Comparison of ENCODE assay signal across 12 mouse cellular contexts in genomic region chr2:166335702-166336101, GRCm38 (mm10).
DNase-seq lines count a peak whose midpoint lies in the region; ATAC-seq and TF ChIP-seq lines count a peak whose summit lies in the region.
"Had no signal": no experiment of that assay in that cellular context is flagged by ENCODE, and none has a peak within 500 bp of the region (broad histone marks: within the 10 kb centered on the region; RNA-seq: fewer than 3 reads in every experiment).

No protein-coding gene starts in this region.

- H3K4me2 ChIP-seq in embryonic facial prominence, embryonic 11.5 days (ENCODE audit: low read depth, low read length), result no peak overlapping the region
- H3K4me2 ChIP-seq in embryonic facial prominence, embryonic 15.5 days (replicated peaks), result no peak overlapping the region
- H3K4me2 ChIP-seq in limb, embryonic 12.5 days, result no peak overlapping the region
- no peak overlapping the region for H3K4me2 ChIP-seq in liver, embryonic 12.5 days
- H3K4me2 ChIP-seq: hindbrain, embryonic 12.5 days; midbrain, embryonic 15.5 days had no signal

- no peak overlapping the region for H3K9ac ChIP-seq in embryonic facial prominence, embryonic 11.5 days (replicated peaks; ENCODE audit: low read length)
- H3K9ac ChIP-seq in embryonic facial prominence, embryonic 15.5 days, result no peak overlapping the region
- H3K9ac ChIP-seq in limb, embryonic 12.5 days (replicated peaks), result no peak overlapping the region
- no peak overlapping the region for H3K9ac ChIP-seq in liver, embryonic 12.5 days
- H3K9ac ChIP-seq: hindbrain, embryonic 12.5 days; midbrain, embryonic 15.5 days had no signal

- H3K9me3 ChIP-seq in embryonic facial prominence, embryonic 11.5 days (replicated peaks; ENCODE audit: control insufficient read depth, low read length), result no peaks in the 10 kb centered on the region
- no peaks in the 10 kb centered on the region for H3K9me3 ChIP-seq in embryonic facial prominence, embryonic 15.5 days (replicated peaks)
- 0 out of 2 replicates have a peak, but pooled peaks cover 3% of the 10 kb centered on the region for H3K9me3 ChIP-seq in limb, embryonic 12.5 days
- no peaks in the 10 kb centered on the region for H3K9me3 ChIP-seq in liver, embryonic 12.5 days (replicated peaks)
- H3K9me3 ChIP-seq: hindbrain, embryonic 12.5 days; midbrain, embryonic 15.5 days had no signal

- H3K36me3 ChIP-seq in embryonic facial prominence, embryonic 11.5 days (replicated peaks; ENCODE audit: control insufficient read depth, insufficient read depth, low read depth, low read length), result no peaks in the 10 kb centered on the region
- no peaks in the 10 kb centered on the region for H3K36me3 ChIP-seq in embryonic facial prominence, embryonic 15.5 days
- no peaks in the 10 kb centered on the region for H3K36me3 ChIP-seq in limb, embryonic 12.5 days
- no peaks in the 10 kb centered on the region for H3K36me3 ChIP-seq in liver, embryonic 12.5 days
- H3K36me3 ChIP-seq: hindbrain, embryonic 12.5 days; midbrain, embryonic 15.5 days had no signal

- no peak; the same call in 1 of the 2 replicates for ATAC-seq in embryonic facial prominence, embryonic 11.5 days (replicated peaks; ENCODE audit: insufficient number of reproducible peaks, low FRiP score, low TSS enrichment, low read depth)
- peak; percentile 82 for ATAC-seq in embryonic facial prominence, embryonic 15.5 days (ENCODE audit: insufficient number of reproducible peaks, low FRiP score, low TSS enrichment, low read depth)
- no peak for ATAC-seq in limb, embryonic 12.5 days (ENCODE audit: insufficient number of reproducible peaks, insufficient read depth, low FRiP score, low TSS enrichment, low read depth)
- no peak for ATAC-seq in liver, embryonic 12.5 days
- ATAC-seq: midbrain, embryonic 15.5 days had no signal

- no peak for TF ChIP-seq CTCF in layer of hippocampus, adult 2 months (conservative IDR thresholded peaks at IDR 0.05)

- no peak for DNase-seq in embryonic facial prominence, embryonic 11.5 days (ENCODE audit: low spot score)
- peak; percentile 72 to 79 for DNase-seq in heart, adult 9 months (ENCODE audit: low spot score in 2 of 2)
- DNase-seq in retina, embryonic 14.5 days (ENCODE audit: low spot score), result no peak
- DNase-seq in layer of hippocampus, adult 2 months (ENCODE audit: low spot score in 2 of 2), result no peak
- DNase-seq: adrenal gland, adult 8-10 months; kidney, adult 9 months; right cerebral cortex, adult 18-20 months had no signal

- H3K27me3 ChIP-seq in embryonic facial prominence, embryonic 11.5 days (ENCODE audit: control insufficient read depth, insufficient read depth, low read length), result no peaks in the 10 kb centered on the region
- H3K27me3 ChIP-seq in embryonic facial prominence, embryonic 15.5 days, result no peaks in the 10 kb centered on the region
- no peaks in the 10 kb centered on the region for H3K27me3 ChIP-seq in limb, embryonic 12.5 days
- no peaks in the 10 kb centered on the region for H3K27me3 ChIP-seq in liver, embryonic 12.5 days (replicated peaks)

- H3K4me3 ChIP-seq in embryonic facial prominence, embryonic 11.5 days (ENCODE audit: low read depth, low read length), result no peak overlapping the region
- H3K4me3 ChIP-seq in embryonic facial prominence, embryonic 15.5 days (replicated peaks), result no peak overlapping the region
- no peak overlapping the region for H3K4me3 ChIP-seq in limb, embryonic 12.5 days (replicated peaks)
- H3K4me3 ChIP-seq in liver, embryonic 12.5 days, result no peak overlapping the region
- no peak overlapping the region for H3K4me3 ChIP-seq in layer of hippocampus, adult 2 months
- H3K4me3 ChIP-seq: hindbrain, embryonic 12.5 days; midbrain, embryonic 15.5 days had no signal

- no peaks in the 10 kb centered on the region; the same call in 1 of the 2 replicates for H3K4me1 ChIP-seq in embryonic facial prominence, embryonic 11.5 days (ENCODE audit: control insufficient read depth, insufficient read depth, low read length)
- peaks cover 55% of the 10 kb centered on the region for H3K4me1 ChIP-seq in embryonic facial prominence, embryonic 15.5 days
- peaks cover 71% of the 10 kb centered on the region for H3K4me1 ChIP-seq in limb, embryonic 12.5 days (replicated peaks)
- no peaks in the 10 kb centered on the region for H3K4me1 ChIP-seq in liver, embryonic 12.5 days

- 63% methylated on average over 5 of the region's 5 CpGs for WGBS in embryonic facial prominence, embryonic 11.5 days
- WGBS in embryonic facial prominence, embryonic 15.5 days, result 42% methylated on average over 5 of the region's 5 CpGs
- 48% methylated on average over 5 of the region's 5 CpGs for WGBS in limb, embryonic 12.5 days
- WGBS in liver, embryonic 12.5 days (ENCODE audit: insufficient replicate concordance), result 56% methylated on average over 5 of the region's 5 CpGs

- H3K27ac ChIP-seq in embryonic facial prominence, embryonic 11.5 days (replicated peaks; ENCODE audit: low read depth, low read length), result 0 out of 2 replicates have a peak overlapping the region, but pooled peaks have one; percentile 30
- H3K27ac ChIP-seq in embryonic facial prominence, embryonic 15.5 days (replicated peaks), result peak overlapping the region; percentile 75
- peak overlapping the region; percentile 78 for H3K27ac ChIP-seq in limb, embryonic 12.5 days
- no peak overlapping the region for H3K27ac ChIP-seq in liver, embryonic 12.5 days
- no peak overlapping the region for H3K27ac ChIP-seq in layer of hippocampus, adult 2 months
- H3K27ac ChIP-seq: hindbrain, embryonic 12.5 days; midbrain, embryonic 15.5 days had no signal

Comparison
In these comparisons a context has a peak if more than half of its experiments do, and no peak if none do; other contexts are left out.
1. DNase-seq: peak in heart, adult 9 months (2 of 2); none in embryonic facial prominence, embryonic 11.5 days (single experiment), retina, embryonic 14.5 days (single experiment) and layer of hippocampus, adult 2 months (0 of 2).
2. H3K27ac ChIP-seq: peak in embryonic facial prominence, embryonic 11.5 days (single experiment), embryonic facial prominence, embryonic 15.5 days (single experiment) and limb, embryonic 12.5 days (single experiment); none in liver, embryonic 12.5 days (single experiment) and layer of hippocampus, adult 2 months (single experiment).